Mouse (Mus musculus): Measurements from ENCODE around the gene Supt5. TPM values are rescaled to one million over a fixed set of nuclear protein-coding genes. Genes with fewer than 3 reads are reported as not detected.

Supt5 gene
- total and polyA plus RNA-seq, 3 experiments, result 35.5 to 111 (median 67.3) TPM

- in situ Hi-C loops (cut with MboI; ENCODE audit: low pct_ligation_motif_present, low pct_unique_long_range_greater_than_20kb, low sequenced_read_pairs), result no loop called here
- no peak overlapping the region for H3K4me2 ChIP-seq (ENCODE audit: insufficient read depth, low read depth, poor library complexity, severe bottlenecking)
Measured at GRCm38 (mm10) chr7:28277237-28277614, 61.3 kb downstream of the Supt5 start.

GRCm38 (mm10) chr7:28271761-28272160, 66.8 kb downstream of the Supt5 start:
- Histone ChIP-seq H3K9ac (ENCODE audit: insufficient read depth, low read depth) (no peak overlapping the region), H3K36me3 (replicated peaks in 1 of 2; ENCODE audit: control insufficient read depth in 1 of 2, insufficient read depth in 1 of 2, low read length in 1 of 2) (no peaks in the 10 kb centered on the region), H3K4me2 (ENCODE audit: insufficient read depth, low read depth, poor library complexity, severe bottlenecking) (no peak overlapping the region), H3K4me1 (ENCODE audit: control insufficient read depth in 1 of 2, insufficient read depth in 2 of 2) (no peaks in the 10 kb centered on the region), H3K27me3 (replicated peaks) (peaks cover 28% of the 10 kb centered on the region), H3K79me2 (replicated peaks; ENCODE audit: control insufficient read depth, extremely low read depth, insufficient read depth, poor library complexity, severe bottlenecking) (no peaks in the 10 kb centered on the region), H3K27ac (ENCODE audit: insufficient read depth, low read depth) (no peak overlapping the region), H3K9me3 (replicated peaks; ENCODE audit: low read length) (peaks cover 21% of the 10 kb centered on the region), H3K4me3 (replicated peaks in 1 of 3; ENCODE audit: low read depth in 2 of 3, low read length in 2 of 3, poor library complexity in 1 of 3) (no peak overlapping the region)
- dilution Hi-C loops (cut with MboI; ENCODE audit: extremely low pct_ligation_motif_present, extremely low pct_unique_long_range_greater_than_20kb, low sequenced_read_pairs), result no loop called here
- in situ Hi-C loops (cut with MboI; ENCODE audit: low pct_ligation_motif_present, low pct_unique_long_range_greater_than_20kb, low sequenced_read_pairs), result no loop called here
- TF ChIP-seq CTCF (conservative IDR thresholded peaks at IDR 0.05 in 1 of 2, IDR thresholded peaks at IDR 0.05 in 1 of 2; ENCODE audit: low read depth in 2 of 2, low read length in 2 of 2), result peak; percentile 13 to 33; a peak in 1 of 4 replicates
- no peak for TF ChIP-seq ELF1 (IDR thresholded peaks at IDR 0.05; ENCODE audit: low read depth, low read length)
- TF ChIP-seq POLR2AphosphoS2 (IDR thresholded peaks at IDR 0.05; ENCODE audit: low read depth, low read length), result no peak
- no peak for DNase-seq (ENCODE audit: extremely low read depth)

More at GRCm38 (mm10) chr7:28277237-28277614, 61.3 kb downstream of the Supt5 start:
- Histone ChIP-seq H3K4me1 (ENCODE audit: control insufficient read depth in 1 of 2, insufficient read depth in 2 of 2) (peaks cover 0 to 2% of the 10 kb centered on the region in 2 experiments; a peak in 1 of 4 replicates), H3K27ac (ENCODE audit: insufficient read depth, low read depth) (no peak overlapping the region), H3K27me3 (replicated peaks) (peaks cover 31% of the 10 kb centered on the region), H3K4me3 (replicated peaks in 1 of 3; ENCODE audit: low read depth in 2 of 3, low read length in 2 of 3, poor library complexity in 1 of 3) (no peak overlapping the region), H3K36me3 (replicated peaks in 1 of 2; ENCODE audit: control insufficient read depth in 1 of 2, insufficient read depth in 1 of 2, low read length in 1 of 2) (no peaks in the 10 kb centered on the region), H3K9ac (ENCODE audit: insufficient read depth, low read depth) (no peak overlapping the region), H3K9me3 (replicated peaks; ENCODE audit: low read length) (peaks cover 4% of the 10 kb centered on the region), H3K79me2 (replicated peaks; ENCODE audit: control insufficient read depth, extremely low read depth, insufficient read depth, poor library complexity, severe bottlenecking) (no peaks in the 10 kb centered on the region)
- DNase-seq (ENCODE audit: extremely low read depth), result no peak
- TF ChIP-seq MEF2A (IDR thresholded peaks at IDR 0.05; ENCODE audit: borderline replicate concordance, low read depth, low read length) (no peak), MXI1 (IDR thresholded peaks at IDR 0.05; ENCODE audit: low read depth, low read length) (no peak), RCOR1 (conservative IDR thresholded peaks at IDR 0.05; ENCODE audit: low read depth, low read length) (no peak), IRF4 (IDR thresholded peaks at IDR 0.05; ENCODE audit: low read depth, low read length) (no peak), CHD1 (IDR thresholded peaks at IDR 0.05; ENCODE audit: low read depth, low read length) (no peak), JUND (conservative IDR thresholded peaks at IDR 0.05; ENCODE audit: low read depth, low read length) (no peak), TBP (conservative IDR thresholded peaks at IDR 0.05; ENCODE audit: low read depth, low read length) (no peak), MAX (IDR thresholded peaks at IDR 0.05; ENCODE audit: low read length) (no peak), MAFK (IDR thresholded peaks at IDR 0.05; ENCODE audit: insufficient replicate concordance, low read length) (no peak), RAD21 (IDR thresholded peaks at IDR 0.05; ENCODE audit: low read depth, low read length) (no peak), GABPA (IDR thresholded peaks at IDR 0.05; ENCODE audit: insufficient replicate concordance, low read depth, low read length) (no peak), KAT2A (IDR thresholded peaks at IDR 0.05; ENCODE audit: insufficient replicate concordance, low read length) (no peak), SMC3 (IDR thresholded peaks at IDR 0.05; ENCODE audit: low read depth, low read length) (no peak), BHLHE40 (IDR thresholded peaks at IDR 0.05; ENCODE audit: low read depth, low read length) (no peak), USF1 (IDR thresholded peaks at IDR 0.05; ENCODE audit: low read depth, low read length) (no peak)
- dilution Hi-C loops (cut with MboI; ENCODE audit: extremely low pct_ligation_motif_present, extremely low pct_unique_long_range_greater_than_20kb, low sequenced_read_pairs), result no loop called here
